Mouse (Mus musculus): Measurements from ENCODE around the gene Rnaset2a. TPM values are rescaled to one million over a fixed set of nuclear protein-coding genes. Genes with fewer than 3 reads are reported as not detected.

The Rnaset2a gene
- 81.7 and 147 TPM in 2 replicates for polyA plus RNA-seq (2012; ENCODE audit: low replicate concordance)

GRCm38 (mm10) chr17:8147439-8148316, at the start of gene Rnaset2a, which contains the start of gene Gm49673:
Rnaset2a (minus strand) TSS chr17:8148097.
Gm49673 (minus strand) TSS chr17:8147788.

GRCm38 (mm10) chr17:8164701-8165607, 17.1 kb upstream of the Rnaset2a start, which contains the start of gene Fgfr1op:
Fgfr1op (plus strand) TSS chr17:8165501.

Other genes with a start within 250 kb of the Rnaset2a start
- gene Tagap, start 222.1 kb downstream of the Rnaset2a start, polyA plus RNA-seq (2012; ENCODE audit: low replicate concordance) = 9.8 and 13.0 TPM in 2 replicates
- gene Rsph3a, start 202.5 kb downstream of the Rnaset2a start, polyA plus RNA-seq (2012; ENCODE audit: low replicate concordance) = 54.9 and 64.0 TPM in 2 replicates
- gene Gm49673, start 309 bp downstream of the Rnaset2a start, polyA plus RNA-seq (2012; ENCODE audit: low replicate concordance) = 0.43 TPM in 1 of 2 replicates, not detected in the other
- 3.5 and 10.9 TPM in 2 replicates for gene Fgfr1op, start 17.4 kb upstream of the Rnaset2a start, polyA plus RNA-seq (2012; ENCODE audit: low replicate concordance)
- 4.8 and 20.4 TPM in 2 replicates for gene Ccr6, start 87.9 kb upstream of the Rnaset2a start, polyA plus RNA-seq (2012; ENCODE audit: low replicate concordance)
- gene Mpc1, start 134.8 kb upstream of the Rnaset2a start, polyA plus RNA-seq (2012; ENCODE audit: low replicate concordance) = 10.0 and 15.6 TPM in 2 replicates
- gene Sft2d1, start 163.0 kb upstream of the Rnaset2a start, polyA plus RNA-seq (2012; ENCODE audit: low replicate concordance) = 91.1 and 172 TPM in 2 replicates
- 0.99 and 3.0 TPM in 2 replicates for gene Prr18, start 189.4 kb upstream of the Rnaset2a start, polyA plus RNA-seq (2012; ENCODE audit: low replicate concordance)
- gene T2, start 207.9 kb upstream of the Rnaset2a start, polyA plus RNA-seq (2012; ENCODE audit: low replicate concordance) = not detected in 2 replicates